Mouse (Mus musculus) left cerebral cortex, postnatal 4 days (tissue): ENCODE results near the gene Ube2h. TPM values are rescaled to one million over a fixed set of nuclear protein-coding genes. Genes with fewer than 3 reads are reported as not detected.
A peak's percentile ranks its signal among the peaks of the same experiment; 100 is the strongest.
"Not testable (repeated sequence)": the region's sequence is repeated elsewhere in the genome, so short reads cannot be mapped to it uniquely, and the experiment has no call there.

Experiments
- DNase-seq: peaks from one replicate; pipeline ENCODE4 v3.0.0-alpha.2; 2022
- intact Hi-C: fragments of 180-260 bp; cut with DNase I; formaldehyde crosslinking; loops from one replicate; pipeline ENCODE4 v1.15.1; 2025
- total RNA-seq, 2 experiments: library from RNA; stranded (reverse); gene quantifications; 2 replicates each; pipeline ENCODE4 v1.2.3; 2021

Ube2h gene
- total RNA-seq, result 10 to 100 TPM; 80.7 to 86.4 TPM

- peak; percentile 100 for DNase-seq
- intact Hi-C loops, result no loop called here
These were observed at the start of gene Ube2h for GRCm38 (mm10) chr6:30304399-30304917. TSS of gene Ube2h (minus strand) at chr6:30304539.

- intact Hi-C loops, result loop anchor here (5.0 to 10.0 kb wide), 2 partner anchors 109 to 146 kb away; no protein-coding TSS in a partner anchor
- no peak for DNase-seq
These were observed 49.3 kb upstream of the Ube2h start for GRCm38 (mm10) chr6:30353661-30354060.

GRCm38 (mm10) chr6:30352762-30353161 lies 48.4 kb upstream of the Ube2h start:
- intact Hi-C loops, result loop anchor here (5.0 to 10.0 kb wide), 2 partner anchors 108 to 145 kb away; no protein-coding TSS in a partner anchor
- DNase-seq, result no peak

- intact Hi-C loops, result loop anchor here (5.0 to 10.0 kb wide), 2 partner anchors 106 to 144 kb away; no protein-coding TSS in a partner anchor
- no peak for DNase-seq
These were observed 47.0 kb upstream of the Ube2h start for GRCm38 (mm10) chr6:30351290-30351689.

GRCm38 (mm10) chr6:30347288-30347801 lies 43.0 kb upstream of the Ube2h start:
- no peak for DNase-seq
- intact Hi-C loops, result no loop called here

- DNase-seq, result no peak
- intact Hi-C loops, result no loop called here
These were observed 42.4 kb upstream of the Ube2h start for GRCm38 (mm10) chr6:30346737-30347136.

- intact Hi-C loops, result no loop called here
These were observed 39.7 kb upstream of the Ube2h start for GRCm38 (mm10) chr6:30344032-30344431.

GRCm38 (mm10) chr6:30340231-30340873 lies 36.0 kb upstream of the Ube2h start:
- no peak for DNase-seq
- intact Hi-C loops, result no loop called here

More at GRCm38 (mm10) chr6:30344032-30344431, 39.7 kb upstream of the Ube2h start:
- DNase-seq, result no peak

GRCm38 (mm10) chr6:30336912-30337311 lies 32.6 kb upstream of the Ube2h start:
- DNase-seq, result peak; percentile 33
- intact Hi-C loops, result no loop called here

GRCm38 (mm10) chr6:30332262-30332661 lies 27.9 kb upstream of the Ube2h start:
- intact Hi-C loops, result no loop called here
- no peak for DNase-seq

- intact Hi-C loops, result no loop called here
- DNase-seq, result no peak
These were observed 26.4 kb upstream of the Ube2h start for GRCm38 (mm10) chr6:30330706-30331105.

GRCm38 (mm10) chr6:30325932-30326501 lies 21.7 kb upstream of the Ube2h start:
- intact Hi-C loops, result no loop called here
- DNase-seq, result no peak

GRCm38 (mm10) chr6:30321002-30321401 lies 16.7 kb upstream of the Ube2h start:
- DNase-seq, result no peak
- intact Hi-C loops, result no loop called here

GRCm38 (mm10) chr6:30319216-30319615 lies 14.9 kb upstream of the Ube2h start:
- no peak for DNase-seq
- intact Hi-C loops, result no loop called here

GRCm38 (mm10) chr6:30312006-30312405 lies 7.7 kb upstream of the Ube2h start:
- intact Hi-C loops, result no loop called here
- DNase-seq, result no peak

GRCm38 (mm10) chr6:30308751-30309150 lies 4.4 kb upstream of the Ube2h start:
- intact Hi-C loops, result no loop called here

GRCm38 (mm10) chr6:30307691-30308090 lies 3.4 kb upstream of the Ube2h start:
- DNase-seq, result no peak
- intact Hi-C loops, result no loop called here

More at GRCm38 (mm10) chr6:30308751-30309150, 4.4 kb upstream of the Ube2h start:
- DNase-seq, result no peak

- intact Hi-C loops, result not testable (repeated sequence)
- DNase-seq, result peak; percentile 46
These were observed 454 bp downstream of the Ube2h start for GRCm38 (mm10) chr6:30303771-30304398.

- intact Hi-C loops, result no loop called here
- DNase-seq, result peak; percentile 42
These were observed 1.3 kb downstream of the Ube2h start for GRCm38 (mm10) chr6:30302781-30303631.

- intact Hi-C loops, result no loop called here
- DNase-seq, result no peak
These were observed 2.2 kb downstream of the Ube2h start for GRCm38 (mm10) chr6:30302156-30302555.
